Mouse (Mus musculus) heart, embryonic 12.5 days (tissue): ENCODE results near the gene Itga1. TPM values are rescaled to one million over a fixed set of nuclear protein-coding genes. Genes with fewer than 3 reads are reported as not detected.
A peak's percentile ranks its signal among the peaks of the same experiment; 100 is the strongest.

ENCODE experiments used
- ATAC-seq: fragments of 200-750 bp; cut with Nextera tagmentation; 2 replicates; pipeline ENCODE4 v1.8.0; 2017; ENCODE audit warnings: moderate TSS enrichment, moderate library complexity; ENCODE audit not compliant: insufficient number of reproducible peaks, low FRiP score
- H3K27ac ChIP-seq: fragments of 300-500 bp; sonication (generic); 2 replicates; pipeline ENCODE4 v1.5.1; 2016; ENCODE audit warnings: mild to moderate bottlenecking, moderate library complexity; ENCODE audit not compliant: poor library complexity, severe bottlenecking
- H3K27me3 ChIP-seq: fragments of 300-500 bp; sonication (generic); replicated peaks from 2 replicates; pipeline ENCODE4 v1.6.1; 2016; ENCODE audit warnings: mild to moderate bottlenecking, moderate library complexity
- H3K36me3 ChIP-seq: fragments of 300-500 bp; sonication (generic); 2 replicates; pipeline ENCODE4 v1.6.1; 2016; ENCODE audit warnings: mild to moderate bottlenecking, moderate library complexity
- H3K4me1 ChIP-seq: fragments of 300-500 bp; sonication (generic); replicated peaks from 2 replicates; pipeline ENCODE4 v1.6.1; 2016; ENCODE audit warnings: mild to moderate bottlenecking
- H3K4me2 ChIP-seq: fragments of 300-500 bp; sonication (generic); 2 replicates; pipeline ENCODE4 v1.6.1; 2016; ENCODE audit warnings: mild to moderate bottlenecking, moderate library complexity
- H3K4me3 ChIP-seq: fragments of 300-500 bp; sonication (generic); 2 replicates; pipeline ENCODE4 v1.5.1; 2016; ENCODE audit warnings: mild to moderate bottlenecking
- H3K9ac ChIP-seq: fragments of 300-500 bp; sonication (generic); 2 replicates; pipeline ENCODE4 v1.6.1; 2016; ENCODE audit warnings: mild to moderate bottlenecking, moderate library complexity
- H3K9me3 ChIP-seq: fragments of 300-500 bp; sonication (generic); replicated peaks from 2 replicates; pipeline ENCODE4 v1.6.1; 2016; ENCODE audit warnings: mild to moderate bottlenecking, moderate library complexity
- WGBS: fragments of 180-500 bp; shearing (Covaris S2); methylation state at CpG from one replicate; pipeline ENCODE4 v1.1.7; 2016; 5-methylcytosine and 5-hydroxymethylcytosine counted together
- polyA plus RNA-seq: library from polyadenylated mRNA; unstranded; fragments of >200 nt; fragmentation: Nextera tagmentation; extraction: Ambion mirVana; gene quantifications from 2 replicates; pipeline ENCODE4 v1.2.1, GENCODE M21; 2016

The Itga1 gene
- polyA plus RNA-seq, 1 experiment from 2014 or later: 33.0 TPM

- WGBS: 89% methylated on average over 2 of the region's 2 CpGs
- Histone ChIP-seq H3K4me1 (0 out of 2 replicates have a peak, but pooled peaks cover 4% of the 10 kb centered on the region), H3K36me3 (no peaks in the 10 kb centered on the region), H3K9me3 (no peaks in the 10 kb centered on the region), H3K4me2 (no peak overlapping the region), H3K9ac (no peak overlapping the region), H3K27ac (no peak overlapping the region), H3K4me3 (no peak overlapping the region), H3K27me3 (no peaks in the 10 kb centered on the region)
- ATAC-seq: no peak
Observed at GRCm38 (mm10) chr13:115126534-115126933, 24.8 kb upstream of the Itga1 start.

GRCm38 (mm10) chr13:115125130-115125529 is 23.4 kb upstream of the Itga1 start:
- Histone ChIP-seq H3K4me1 (0 out of 2 replicates have a peak, but pooled peaks cover 4% of the 10 kb centered on the region), H3K4me3 (no peak overlapping the region), H3K9me3 (no peaks in the 10 kb centered on the region), H3K27ac (no peak overlapping the region), H3K9ac (no peak overlapping the region), H3K4me2 (no peak overlapping the region), H3K36me3 (no peaks in the 10 kb centered on the region), H3K27me3 (no peaks in the 10 kb centered on the region)
- 82% methylated on average over 4 of the region's 4 CpGs for WGBS
- no peak for ATAC-seq

GRCm38 (mm10) chr13:115124521-115124920 is 22.8 kb upstream of the Itga1 start:
- H3K4me1 ChIP-seq: 0 out of 2 replicates have a peak, but pooled peaks cover 4% of the 10 kb centered on the region
- WGBS: 52% methylated on average over 1 of the region's 1 CpGs
- no peak overlapping the region for H3K9ac ChIP-seq
- H3K27me3 ChIP-seq: no peaks in the 10 kb centered on the region
- H3K4me2 ChIP-seq: no peak overlapping the region
- H3K36me3 ChIP-seq: no peaks in the 10 kb centered on the region
- H3K27ac ChIP-seq: no peak overlapping the region
- H3K4me3 ChIP-seq: no peak overlapping the region
- ATAC-seq: no peak
- H3K9me3 ChIP-seq: no peaks in the 10 kb centered on the region

DNA sequence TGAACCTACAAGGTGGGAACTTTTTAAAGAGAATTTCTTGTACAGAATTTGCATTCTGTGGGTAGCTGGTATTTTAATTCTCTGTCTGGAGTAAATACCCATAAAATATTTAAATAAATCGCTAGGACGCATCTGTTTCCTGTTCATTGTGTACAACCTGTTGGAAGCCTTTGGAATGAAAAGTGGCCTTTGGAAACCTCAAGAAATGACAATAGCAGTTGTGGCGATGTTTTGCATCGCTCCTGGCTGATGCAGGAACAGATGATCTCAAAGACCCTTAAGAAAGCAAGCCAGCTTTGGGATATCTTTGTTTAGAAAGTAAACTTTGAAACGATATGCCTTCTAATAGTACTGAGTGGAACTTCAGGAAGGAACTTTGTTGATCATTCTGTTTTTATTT is 17.0 kb upstream of the Itga1 start:
- Histone ChIP-seq H3K36me3 (no peaks in the 10 kb centered on the region), H3K4me2 (no peak overlapping the region), H3K4me3 (no peak overlapping the region), H3K9me3 (no peaks in the 10 kb centered on the region), H3K27ac (no peak overlapping the region), H3K4me1 (no peaks in the 10 kb centered on the region), H3K27me3 (no peaks in the 10 kb centered on the region), H3K9ac (no peak overlapping the region)
- 67% methylated on average over 5 of the region's 5 CpGs for WGBS
- ATAC-seq: no peak

GRCm38 (mm10) chr13:115118195-115118594 is 16.4 kb upstream of the Itga1 start:
- H3K4me2 ChIP-seq: no peak overlapping the region
- H3K27ac ChIP-seq: no peak overlapping the region
- H3K9me3 ChIP-seq: no peaks in the 10 kb centered on the region
- no peak for ATAC-seq
- no peaks in the 10 kb centered on the region for H3K36me3 ChIP-seq
- H3K27me3 ChIP-seq: no peaks in the 10 kb centered on the region
- no peak overlapping the region for H3K9ac ChIP-seq
- WGBS: 79% methylated on average over 3 of the region's 3 CpGs
- no peaks in the 10 kb centered on the region for H3K4me1 ChIP-seq
- no peak overlapping the region for H3K4me3 ChIP-seq

GRCm38 (mm10) chr13:115116930-115117621 is 15.3 kb upstream of the Itga1 start:
- Histone ChIP-seq H3K36me3 (no peaks in the 10 kb centered on the region), H3K9me3 (no peaks in the 10 kb centered on the region), H3K4me1 (no peaks in the 10 kb centered on the region), H3K27ac (no peak overlapping the region), H3K4me2 (no peak overlapping the region), H3K9ac (no peak overlapping the region), H3K4me3 (no peak overlapping the region), H3K27me3 (no peaks in the 10 kb centered on the region)
- 72% methylated on average over 3 of the region's 3 CpGs for WGBS
- no peak for ATAC-seq

DNA sequence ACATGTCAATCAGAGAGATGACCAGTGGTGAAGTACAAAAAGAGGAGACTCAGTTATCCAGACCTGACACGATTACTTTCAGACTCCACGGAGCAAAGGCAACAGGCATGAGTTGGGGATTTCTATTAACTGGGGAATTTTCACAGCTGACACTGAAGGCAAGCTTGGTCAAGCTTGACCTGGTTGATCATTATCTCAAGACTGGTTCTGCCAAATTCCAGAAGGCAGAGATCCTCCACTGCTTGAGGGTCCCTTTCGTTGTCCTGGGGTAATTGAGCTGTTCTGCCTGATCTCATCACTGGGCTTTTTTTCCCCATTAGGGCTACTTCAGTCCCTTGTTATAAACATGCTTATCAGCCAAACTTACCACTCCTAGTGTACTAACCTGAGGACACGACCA is 7.9 kb upstream of the Itga1 start:
- Histone ChIP-seq H3K9ac (no peak overlapping the region), H3K4me3 (no peak overlapping the region), H3K27me3 (no peaks in the 10 kb centered on the region), H3K27ac (no peak overlapping the region), H3K4me1 (no peaks in the 10 kb centered on the region), H3K9me3 (no peaks in the 10 kb centered on the region), H3K4me2 (no peak overlapping the region), H3K36me3 (no peaks in the 10 kb centered on the region)
- 70% methylated on average over 4 of the region's 4 CpGs for WGBS
- no peak for ATAC-seq

DNA sequence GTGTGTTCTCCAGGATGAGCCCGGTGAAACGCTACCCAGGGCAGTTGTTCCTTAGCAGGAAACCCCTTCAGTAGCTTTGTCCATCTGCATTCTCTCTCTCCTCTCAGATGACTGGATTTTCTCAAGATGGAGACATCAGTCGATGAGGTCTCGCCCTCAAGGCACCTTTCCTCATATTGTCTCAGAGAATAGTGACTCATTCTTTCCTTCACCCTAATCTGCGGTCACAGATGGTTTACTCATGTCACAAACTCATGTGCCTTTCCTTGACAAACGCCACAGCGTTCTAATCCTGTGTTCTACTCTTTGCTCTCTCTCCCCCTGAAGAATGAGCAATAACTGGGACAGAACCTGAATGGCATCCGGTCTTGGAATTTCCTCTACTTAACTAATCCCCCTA is 5.7 kb upstream of the Itga1 start:
- Histone ChIP-seq H3K27ac (no peak overlapping the region), H3K4me2 (no peak overlapping the region), H3K9me3 (0 out of 2 replicates have a peak, but pooled peaks cover 4% of the 10 kb centered on the region), H3K9ac (no peak overlapping the region), H3K4me1 (peaks cover 4% of the 10 kb centered on the region; the same call in 1 of the 2 replicates), H3K27me3 (no peaks in the 10 kb centered on the region), H3K36me3 (no peaks in the 10 kb centered on the region), H3K4me3 (no peak overlapping the region)
- ATAC-seq: peak; percentile 33
- 59% methylated on average over 8 of the region's 8 CpGs for WGBS

DNA sequence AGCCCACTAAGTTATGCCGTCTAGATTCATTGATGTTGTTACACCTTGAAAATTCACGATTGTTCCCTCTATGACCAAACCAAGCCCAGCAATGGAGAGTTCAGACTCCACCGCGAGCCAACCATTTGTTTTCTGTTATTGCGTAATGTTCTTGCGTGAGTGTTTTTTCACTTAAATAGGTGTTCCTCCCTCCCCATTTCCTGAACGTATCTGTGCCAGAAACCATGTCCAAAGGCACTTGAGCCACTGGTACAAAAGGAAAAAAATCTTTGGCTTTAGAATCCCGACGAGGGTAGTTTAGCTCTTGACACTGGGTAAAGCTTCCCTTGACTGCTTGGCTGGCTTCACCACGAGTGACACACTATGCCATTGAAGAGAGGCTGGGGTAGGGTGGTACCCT is 4.4 kb upstream of the Itga1 start:
- Histone ChIP-seq H3K36me3 (no peaks in the 10 kb centered on the region), H3K4me1 (peaks cover 4% of the 10 kb centered on the region; the same call in 1 of the 2 replicates), H3K4me2 (no peak overlapping the region), H3K27me3 (no peaks in the 10 kb centered on the region), H3K9ac (no peak overlapping the region), H3K27ac (no peak overlapping the region), H3K4me3 (no peak overlapping the region), H3K9me3 (0 out of 2 replicates have a peak, but pooled peaks cover 4% of the 10 kb centered on the region)
- 79% methylated on average over 10 of the region's 10 CpGs for WGBS
- ATAC-seq: no peak

DNA sequence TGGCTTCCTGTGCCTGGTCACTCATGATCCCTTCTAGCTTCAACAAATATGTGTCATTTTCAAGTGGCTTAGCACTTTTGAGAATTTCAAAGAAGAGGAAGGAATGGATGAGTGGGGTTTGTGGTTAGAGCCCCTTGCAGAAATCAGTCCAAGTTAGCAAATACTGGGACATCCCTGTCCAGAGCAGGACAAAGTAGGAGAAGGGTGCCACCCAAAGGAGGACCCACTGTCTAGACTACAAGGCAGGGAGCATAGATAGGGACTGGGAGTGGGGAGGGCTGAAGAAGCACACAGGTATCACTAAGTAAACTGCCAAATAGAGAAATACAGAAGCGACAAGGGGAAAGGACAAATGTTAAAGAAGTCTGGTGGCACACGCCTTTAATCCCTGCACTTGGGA is 990 bp upstream of the Itga1 start:
- Histone ChIP-seq H3K27ac (peak overlapping the region; percentile 54; the same call in 1 of the 2 replicates), H3K4me3 (peak overlapping the region; percentile 80), H3K4me1 (peaks cover 17% of the 10 kb centered on the region), H3K27me3 (no peaks in the 10 kb centered on the region), H3K9ac (peak overlapping the region; percentile 36; the same call in 1 of the 2 replicates), H3K36me3 (no peaks in the 10 kb centered on the region; the same call in 1 of the 2 replicates), H3K4me2 (peak overlapping the region; percentile 75), H3K9me3 (0 out of 2 replicates have a peak, but pooled peaks cover 4% of the 10 kb centered on the region)
- no peak for ATAC-seq
- WGBS: 92% methylated on average over 2 of the region's 2 CpGs

GRCm38 (mm10) chr13:115100381-115101177 is 1.2 kb downstream of the Itga1 start:
- H3K27ac ChIP-seq: peak overlapping the region; percentile 96
- H3K4me3 ChIP-seq: peak overlapping the region; percentile 80
- peaks cover 29% of the 10 kb centered on the region for H3K4me1 ChIP-seq
- H3K36me3 ChIP-seq: no peaks in the 10 kb centered on the region; the same call in 1 of the 2 replicates
- H3K4me2 ChIP-seq: peak overlapping the region; percentile 75
- H3K9ac ChIP-seq: peak overlapping the region; percentile 92
- 24% methylated on average over 11 of the region's 11 CpGs for WGBS
- no peak for ATAC-seq
- 0 out of 2 replicates have a peak, but pooled peaks cover 4% of the 10 kb centered on the region for H3K9me3 ChIP-seq
- H3K27me3 ChIP-seq: no peaks in the 10 kb centered on the region
